Mouse (Mus musculus): Measurements from ENCODE around the gene Mgea5. TPM values are rescaled to one million over a fixed set of nuclear protein-coding genes. Genes with fewer than 3 reads are reported as not detected.
"Not testable (repeated sequence)": the region's sequence is repeated elsewhere in the genome, so short reads cannot be mapped to it uniquely, and the experiment has no call there.

Mgea5 gene
- polyA plus RNA-seq, 1 experiment from 2014 or later, result 62.3 TPM

DNA sequence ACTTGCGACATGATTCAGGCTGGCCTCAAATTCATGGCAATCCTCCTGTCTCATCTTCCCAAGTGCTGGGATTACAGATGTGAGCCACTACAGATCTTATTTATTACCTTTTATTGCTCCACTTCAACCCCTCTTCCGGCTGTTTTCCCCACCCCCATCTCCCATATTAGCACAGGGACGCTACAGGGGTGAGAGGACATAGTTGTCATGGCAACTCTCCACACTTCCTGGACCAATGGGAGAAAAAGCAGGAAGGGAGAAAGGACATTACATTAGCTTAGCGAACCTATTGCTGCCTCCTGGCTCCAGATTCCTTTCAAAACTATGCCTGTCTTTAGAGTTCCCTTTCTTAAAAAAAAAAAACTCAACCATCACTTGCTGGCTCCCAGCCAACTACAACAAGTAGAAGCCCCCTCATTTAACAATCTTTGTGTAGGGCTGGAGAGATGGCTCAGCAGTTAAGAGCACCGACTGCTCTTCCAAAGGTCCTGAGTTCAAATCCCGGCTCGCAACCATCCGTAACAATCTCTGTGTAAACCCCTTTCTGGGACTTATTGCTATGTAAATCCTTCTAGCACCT, 29.1 kb upstream of the Mgea5 start:
- Histone ChIP-seq H3K27ac (replicated peaks) (no peak overlapping the region), H3K9me3 (no peaks in the 10 kb centered on the region), H3K4me1 (peaks cover 49% of the 10 kb centered on the region), H3K27me3 (replicated peaks; ENCODE audit: low read depth, poor library complexity, severe bottlenecking) (peaks cover 50% of the 10 kb centered on the region), H3K36me3 (replicated peaks) (no peaks in the 10 kb centered on the region), H3K4me3 (peak overlapping the region; percentile 48)
- no peak for DNase-seq (ENCODE audit: low spot score)
- 23% methylated on average over 8 of the region's 8 CpGs for WGBS

DNA sequence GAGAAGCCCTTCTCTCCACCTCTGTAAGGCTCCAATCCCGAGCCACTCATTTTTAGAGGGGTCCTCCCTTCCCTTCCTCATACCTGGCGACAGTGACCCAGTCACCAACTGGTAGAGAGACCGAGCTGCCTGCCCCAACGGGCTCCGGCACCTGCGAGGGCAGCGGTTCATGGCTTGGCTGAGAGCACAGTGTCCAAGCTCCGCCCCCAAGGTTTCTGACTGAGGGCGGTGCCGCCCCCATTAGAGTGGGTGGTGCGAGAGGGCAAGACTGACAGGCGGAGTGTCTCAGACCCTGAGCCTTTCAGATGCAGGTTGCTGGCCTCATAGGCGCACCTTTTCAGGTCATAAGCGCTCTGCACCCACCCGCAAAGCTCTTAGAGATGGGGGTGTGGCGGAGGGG, 28.5 kb upstream of the Mgea5 start:
- DNase-seq (ENCODE audit: low spot score), result peak; percentile 54
- peaks cover 47% of the 10 kb centered on the region for H3K27me3 ChIP-seq (replicated peaks; ENCODE audit: low read depth, poor library complexity, severe bottlenecking)
- 2% methylated on average over 16 of the region's 16 CpGs for WGBS

DNA sequence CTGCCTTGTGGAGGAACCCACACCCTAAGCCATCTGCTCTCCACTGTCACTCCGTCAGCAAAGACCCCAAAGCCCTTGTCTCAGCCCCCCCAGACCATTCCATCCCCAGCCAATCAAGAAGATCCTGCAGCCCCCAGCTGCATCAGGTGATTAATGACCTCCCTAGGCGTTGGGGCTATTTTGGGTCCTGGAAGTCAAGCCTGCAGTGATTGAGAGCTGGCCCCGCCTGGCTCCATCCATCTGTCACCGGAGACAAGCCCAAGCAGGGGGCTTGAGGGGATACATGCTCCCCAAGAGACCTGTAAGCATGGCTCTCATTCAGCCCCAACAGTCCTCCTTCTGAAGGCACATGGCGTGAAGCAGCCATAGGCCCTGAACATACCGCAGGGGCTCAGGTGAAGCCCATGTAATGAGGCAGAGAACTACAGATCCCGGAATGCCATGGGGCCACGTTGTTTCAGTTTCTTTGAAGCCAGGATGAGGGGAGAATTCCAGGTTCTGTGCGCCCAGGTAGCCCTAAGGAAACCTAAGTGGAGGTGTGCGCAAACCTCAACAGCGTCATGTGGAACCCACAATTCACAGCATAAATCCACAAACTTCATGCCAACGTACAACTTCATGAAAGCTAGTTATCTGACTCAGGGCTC, 27.5 kb upstream of the Mgea5 start:
- 69% methylated on average over 12 of the region's 12 CpGs for WGBS
- no peak for DNase-seq (ENCODE audit: low spot score)
- no peaks in the 10 kb centered on the region for H3K9me3 ChIP-seq
- no peak overlapping the region for H3K27ac ChIP-seq (replicated peaks)
- H3K36me3 ChIP-seq (replicated peaks), result no peaks in the 10 kb centered on the region
- peaks cover 38% of the 10 kb centered on the region for H3K27me3 ChIP-seq (replicated peaks; ENCODE audit: low read depth, poor library complexity, severe bottlenecking)
- no peak overlapping the region for H3K4me3 ChIP-seq
- H3K4me1 ChIP-seq, result peaks cover 34% of the 10 kb centered on the region

More for the DNA sequence above, 28.5 kb upstream of the Mgea5 start:
- Histone ChIP-seq H3K4me3 (peak overlapping the region; percentile 48), H3K36me3 (replicated peaks) (no peaks in the 10 kb centered on the region), H3K4me1 (peaks cover 43% of the 10 kb centered on the region), H3K9me3 (no peaks in the 10 kb centered on the region), H3K27ac (replicated peaks) (no peak overlapping the region)

DNA sequence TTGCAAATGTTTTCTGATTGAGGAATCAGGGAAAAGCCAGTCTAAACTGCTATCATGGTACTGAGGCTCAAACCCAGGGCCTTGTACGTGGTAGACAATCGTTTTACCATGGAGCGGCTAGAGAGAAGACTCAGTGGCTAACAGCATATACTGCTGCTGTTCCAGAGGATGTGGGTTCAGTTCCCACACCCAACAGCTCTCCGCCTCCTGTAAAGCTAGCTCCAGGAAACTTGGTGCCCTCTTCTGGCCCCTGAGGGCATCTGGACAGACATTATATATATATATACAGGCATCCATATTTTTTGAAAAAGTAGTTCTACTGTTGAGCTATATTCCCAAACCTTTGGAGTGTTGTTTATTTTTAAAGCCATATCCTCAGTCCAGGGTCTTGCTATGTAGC, 24.1 kb upstream of the Mgea5 start:
- peaks cover 27% of the 10 kb centered on the region for H3K4me1 ChIP-seq
- no peaks in the 10 kb centered on the region for H3K36me3 ChIP-seq (replicated peaks)
- no peak for DNase-seq (ENCODE audit: low spot score)
- H3K27ac ChIP-seq (replicated peaks), result no peak overlapping the region
- 94% methylated on average over 4 of the region's 4 CpGs for WGBS
- peaks cover 21% of the 10 kb centered on the region for H3K27me3 ChIP-seq (replicated peaks; ENCODE audit: low read depth, poor library complexity, severe bottlenecking)
- no peaks in the 10 kb centered on the region for H3K9me3 ChIP-seq
- no peak overlapping the region for H3K4me3 ChIP-seq

DNA sequence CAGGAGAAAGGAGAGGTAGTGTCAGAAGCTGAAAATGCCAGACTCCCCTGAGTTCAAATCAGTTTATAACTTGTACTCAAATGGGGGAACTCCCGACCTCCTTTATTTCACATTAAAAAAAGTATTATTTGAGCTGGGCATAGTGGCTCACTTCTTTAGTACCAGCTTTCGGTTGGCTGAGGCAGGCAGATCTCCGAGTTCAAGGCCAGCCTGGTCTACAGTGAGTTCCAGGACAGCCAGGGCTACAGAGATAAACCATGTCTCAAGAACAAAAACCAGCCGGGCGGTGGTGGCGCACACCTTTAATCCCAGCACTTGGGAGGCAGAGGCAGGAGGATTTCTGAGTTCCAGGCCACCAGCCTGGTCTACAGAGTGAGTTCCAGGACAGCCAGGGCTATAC, 22.2 kb upstream of the Mgea5 start:
- H3K27me3 ChIP-seq (replicated peaks; ENCODE audit: low read depth, poor library complexity, severe bottlenecking); H3K36me3 ChIP-seq (replicated peaks); DNase-seq (ENCODE audit: low spot score); H3K9me3 ChIP-seq; H3K4me3 ChIP-seq; H3K27ac ChIP-seq (replicated peaks): not testable (repeated sequence)
- H3K4me1 ChIP-seq, result peaks cover 17% of the 10 kb centered on the region
- 93% methylated on average over 6 of the region's 6 CpGs for WGBS

DNA sequence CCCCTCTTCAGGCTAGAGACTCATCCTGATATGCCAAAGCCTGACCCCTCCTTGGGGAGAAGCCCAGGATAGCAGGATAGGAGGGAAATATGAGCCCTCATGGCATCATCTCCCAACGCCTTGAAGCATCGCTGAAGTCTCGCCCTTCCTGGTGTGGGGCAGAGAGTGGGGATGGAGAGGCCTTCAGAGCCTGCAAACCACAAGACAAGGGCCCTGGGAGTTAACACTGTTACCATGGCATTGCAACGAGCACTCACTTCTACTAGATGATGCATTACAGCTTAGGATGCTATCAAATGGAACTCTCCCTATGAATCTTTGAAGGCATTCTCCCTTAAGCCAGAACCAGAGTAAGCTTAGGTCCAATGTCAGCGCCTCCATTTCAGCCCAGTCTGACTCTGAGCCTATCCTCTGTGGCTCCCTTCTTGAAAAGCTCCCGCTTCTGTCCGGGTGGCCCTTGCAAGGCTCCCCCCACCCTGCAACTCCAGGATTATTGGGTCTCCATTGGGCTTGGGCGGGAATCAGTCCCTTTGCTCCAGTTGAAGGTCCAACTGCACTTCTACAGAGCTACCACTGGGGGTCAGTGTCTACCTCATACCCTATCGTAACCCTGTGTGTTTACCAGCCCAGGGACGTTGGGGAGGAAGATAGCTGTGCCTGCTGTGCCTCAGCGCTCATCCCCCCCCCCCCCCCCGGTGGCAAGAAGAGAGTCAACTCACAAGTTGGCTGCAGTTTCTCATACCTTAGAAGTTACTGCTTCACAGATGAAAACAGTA, 21.1 kb upstream of the Mgea5 start:
- no peaks in the 10 kb centered on the region for H3K9me3 ChIP-seq
- H3K36me3 ChIP-seq (replicated peaks), result no peaks in the 10 kb centered on the region
- peaks cover 5% of the 10 kb centered on the region; the same call in 1 of the 2 replicates for H3K27me3 ChIP-seq (replicated peaks; ENCODE audit: low read depth, poor library complexity, severe bottlenecking)
- no peak overlapping the region for H3K4me3 ChIP-seq
- peak; percentile 54 for DNase-seq (ENCODE audit: low spot score)
- no peak overlapping the region for H3K27ac ChIP-seq (replicated peaks)
- WGBS, result 27% methylated on average over 12 of the region's 12 CpGs
- H3K4me1 ChIP-seq, result peaks cover 17% of the 10 kb centered on the region

DNA sequence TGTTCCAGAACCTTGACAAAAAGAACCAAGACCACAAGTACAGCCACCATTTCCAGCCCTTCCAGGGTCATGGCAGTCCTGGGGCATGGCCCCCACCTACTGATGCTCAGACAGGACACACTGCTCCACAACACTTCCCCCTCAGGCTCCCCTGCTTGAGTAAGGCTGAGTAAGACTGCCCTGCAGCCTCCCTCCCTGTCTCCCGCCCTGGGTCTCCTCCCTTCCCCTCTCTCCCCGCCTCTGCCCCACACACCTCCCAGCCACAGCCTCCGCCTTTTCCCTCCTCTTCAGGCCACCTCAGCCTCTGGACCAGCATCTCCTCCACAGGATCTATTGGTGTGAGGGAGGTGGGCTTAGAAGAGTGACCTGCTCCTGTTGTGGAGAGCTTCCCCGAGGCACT, 19.8 kb upstream of the Mgea5 start:
- Histone ChIP-seq H3K4me1 (peaks cover 17% of the 10 kb centered on the region), H3K27ac (replicated peaks) (no peak overlapping the region)
- WGBS, result 34% methylated on average over 4 of the region's 4 CpGs

DNA sequence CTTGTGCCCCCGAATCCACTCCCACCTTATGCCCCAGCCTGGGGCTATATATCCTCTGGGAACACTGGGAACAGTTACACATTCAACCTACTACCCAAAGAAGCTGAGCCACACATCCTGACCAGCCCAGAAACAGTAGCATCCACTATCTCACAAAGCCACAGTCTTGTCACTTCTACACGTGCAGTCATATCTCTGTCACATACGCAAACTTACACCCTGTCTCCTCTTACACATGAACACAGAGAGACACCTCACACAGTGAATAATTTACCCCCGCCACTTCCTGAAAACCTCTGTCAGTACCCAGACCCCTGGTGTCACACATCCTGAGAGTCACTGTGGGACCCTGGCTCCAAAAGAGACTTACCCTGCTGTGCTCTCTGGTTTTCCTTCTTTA, 19.1 kb upstream of the Mgea5 start:
- Histone ChIP-seq H3K36me3 (replicated peaks) (no peaks in the 10 kb centered on the region), H3K27me3 (replicated peaks; ENCODE audit: low read depth, poor library complexity, severe bottlenecking) (peaks cover 5% of the 10 kb centered on the region; the same call in 1 of the 2 replicates), H3K9me3 (no peaks in the 10 kb centered on the region), H3K4me3 (no peak overlapping the region), H3K4me1 (peaks cover 17% of the 10 kb centered on the region), H3K27ac (replicated peaks) (no peak overlapping the region)
- DNase-seq (ENCODE audit: low spot score), result no peak
- 71% methylated on average over 4 of the region's 4 CpGs for WGBS

More for the DNA sequence above, 19.8 kb upstream of the Mgea5 start:
- Histone ChIP-seq H3K27me3 (replicated peaks; ENCODE audit: low read depth, poor library complexity, severe bottlenecking) (peaks cover 5% of the 10 kb centered on the region; the same call in 1 of the 2 replicates), H3K9me3 (no peaks in the 10 kb centered on the region), H3K4me3 (no peak overlapping the region), H3K36me3 (replicated peaks) (no peaks in the 10 kb centered on the region)
- DNase-seq (ENCODE audit: low spot score), result no peak

DNA sequence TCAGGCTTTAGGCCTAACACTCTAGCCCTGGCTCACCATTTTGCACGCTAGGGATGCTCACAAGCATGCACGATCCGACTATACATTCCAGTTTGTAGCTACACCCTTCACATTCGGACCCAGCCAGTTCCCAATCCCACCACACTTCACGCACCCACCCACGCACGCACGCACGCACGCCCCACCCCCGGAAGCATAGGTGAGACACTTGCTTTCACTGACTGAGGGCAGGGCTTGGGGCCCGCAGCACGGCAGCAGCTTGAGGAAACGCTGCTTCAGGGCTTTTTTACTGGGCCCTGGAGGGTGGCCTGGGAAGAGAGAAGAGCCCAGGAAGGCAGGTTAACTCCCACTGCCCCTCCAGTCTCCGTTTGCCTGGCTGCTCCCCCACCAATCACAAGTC, 13.2 kb upstream of the Mgea5 start:
- Histone ChIP-seq H3K27ac (replicated peaks) (no peak overlapping the region), H3K4me1 (peaks cover 12% of the 10 kb centered on the region), H3K9me3 (no peaks in the 10 kb centered on the region), H3K4me3 (no peak overlapping the region), H3K27me3 (replicated peaks; ENCODE audit: low read depth, poor library complexity, severe bottlenecking) (no peaks in the 10 kb centered on the region; the same call in 1 of the 2 replicates), H3K36me3 (replicated peaks) (no peaks in the 10 kb centered on the region)
- no peak for DNase-seq (ENCODE audit: low spot score)
- 77% methylated on average over 15 of the region's 15 CpGs for WGBS

DNA sequence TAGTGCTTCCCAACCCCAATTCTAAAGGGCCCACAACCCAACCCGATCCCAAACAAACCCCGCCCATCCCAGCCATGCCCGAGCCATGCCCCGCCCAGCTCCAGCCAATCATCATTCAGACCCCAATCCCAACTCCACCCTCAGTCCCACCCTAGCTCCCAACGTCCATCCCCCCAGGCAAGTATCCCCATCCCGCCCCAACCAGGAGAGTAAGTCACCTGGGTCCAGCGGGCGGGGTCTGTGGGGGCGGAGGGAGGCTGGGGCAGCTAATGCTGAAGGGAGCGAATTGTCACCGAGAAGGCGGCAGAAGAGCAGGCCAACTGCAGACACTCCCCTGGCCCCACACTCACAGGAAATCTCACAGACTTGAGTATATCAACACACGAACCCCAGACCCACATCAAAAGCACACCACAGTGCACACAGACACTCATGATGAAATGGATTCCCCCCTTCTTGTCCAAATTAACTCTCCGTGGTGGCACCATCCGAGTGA, 12.5 kb upstream of the Mgea5 start:
- WGBS, result 7% methylated on average over 15 of the region's 15 CpGs
- Histone ChIP-seq H3K4me3 (peak overlapping the region; percentile 52), H3K27ac (replicated peaks) (peak overlapping the region; percentile 14; the same call in 1 of the 2 replicates), H3K4me1 (peaks cover 12% of the 10 kb centered on the region), H3K36me3 (replicated peaks) (no peaks in the 10 kb centered on the region), H3K27me3 (replicated peaks; ENCODE audit: low read depth, poor library complexity, severe bottlenecking) (no peaks in the 10 kb centered on the region; the same call in 1 of the 2 replicates), H3K9me3 (no peaks in the 10 kb centered on the region)
- peak; percentile 76 for DNase-seq (ENCODE audit: low spot score)

DNA sequence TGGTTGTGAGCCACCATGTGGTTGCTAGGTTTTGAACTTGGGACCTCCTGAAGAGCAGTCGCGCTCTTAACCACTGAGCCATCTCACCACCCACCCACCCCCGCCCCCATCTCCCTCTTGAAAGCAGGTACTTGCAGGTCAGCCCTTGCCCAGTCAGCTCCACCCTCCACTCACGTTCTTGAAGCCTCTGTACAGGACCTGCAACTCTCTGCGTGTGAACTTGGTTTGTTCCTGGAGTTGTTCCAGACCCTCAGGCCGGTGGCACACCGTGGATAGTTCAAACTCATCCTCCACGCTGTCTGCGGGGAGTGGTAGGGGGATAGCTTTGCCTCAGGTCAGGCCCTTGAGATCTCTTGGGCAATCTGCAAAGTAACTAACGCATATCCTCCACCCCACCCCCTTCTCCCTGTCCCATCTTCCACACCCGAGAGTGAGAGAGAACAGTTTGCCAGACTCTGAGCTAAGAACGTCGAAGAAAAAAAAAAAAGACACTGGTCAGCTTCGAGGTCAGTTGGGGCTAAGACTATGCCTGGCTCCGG, 11.8 kb upstream of the Mgea5 start:
- DNase-seq (ENCODE audit: low spot score), result no peak
- Histone ChIP-seq H3K9me3 (no peaks in the 10 kb centered on the region), H3K4me1 (peaks cover 15% of the 10 kb centered on the region), H3K4me3 (peak overlapping the region; percentile 52), H3K27ac (replicated peaks) (no peak overlapping the region), H3K36me3 (replicated peaks) (no peaks in the 10 kb centered on the region), H3K27me3 (replicated peaks; ENCODE audit: low read depth, poor library complexity, severe bottlenecking) (no peaks in the 10 kb centered on the region; the same call in 1 of the 2 replicates)
- 33% methylated on average over 15 of the region's 15 CpGs for WGBS

DNA sequence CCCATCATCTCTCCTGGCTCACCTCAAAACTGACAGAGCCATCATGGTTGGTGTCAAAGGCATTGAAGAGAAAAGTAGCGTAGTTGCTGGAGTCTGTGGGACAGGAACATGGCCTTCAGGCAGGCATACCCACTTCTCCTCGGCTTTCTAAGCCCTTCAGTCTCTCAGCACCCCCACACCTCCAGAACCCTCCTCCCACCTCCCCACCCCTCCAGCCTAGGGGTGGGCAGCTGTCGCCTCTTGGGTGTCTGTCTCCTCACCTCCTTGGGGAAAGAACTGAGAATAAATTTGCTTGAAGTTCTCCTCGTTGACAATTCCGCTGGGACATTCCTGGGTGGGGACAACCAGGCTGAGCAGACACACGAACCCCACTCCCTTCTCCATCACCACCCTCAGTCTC, 11.1 kb upstream of the Mgea5 start:
- no peak for DNase-seq (ENCODE audit: low spot score)
- WGBS, result 78% methylated on average over 6 of the region's 6 CpGs
- Histone ChIP-seq H3K4me1 (peaks cover 15% of the 10 kb centered on the region), H3K36me3 (replicated peaks) (no peaks in the 10 kb centered on the region), H3K4me3 (no peak overlapping the region), H3K27ac (replicated peaks) (no peak overlapping the region), H3K9me3 (no peaks in the 10 kb centered on the region), H3K27me3 (replicated peaks; ENCODE audit: low read depth, poor library complexity, severe bottlenecking) (no peaks in the 10 kb centered on the region; the same call in 1 of the 2 replicates)
